Mouse (Mus musculus) adrenal gland, adult 10 weeks (tissue): ENCODE measurements around the gene Cpa2. TPM values are rescaled to one million over a fixed set of nuclear protein-coding genes. Genes with fewer than 3 reads are reported as not detected.

Experiments
- polyA plus RNA-seq: library from polyadenylated mRNA; stranded (reverse); fragments of 350-450 nt; fragmentation: Illumina TruSeq; extraction: RNeasy Lipid Tissue Mini Kit (QIAGEN cat#74804); gene quantifications from one replicate; pipeline ENCODE4 v1.2.3, GENCODE M21; 2014; ENCODE audit warnings: low read depth, low replicate concordance

Gene Cpa2
- polyA plus RNA-seq, result not detected

GRCm38 (mm10) chr6:30541009-30541799, at the start of gene Cpa2:
TSS of gene Cpa2 (plus strand) at chr6:30541582.

DNA sequence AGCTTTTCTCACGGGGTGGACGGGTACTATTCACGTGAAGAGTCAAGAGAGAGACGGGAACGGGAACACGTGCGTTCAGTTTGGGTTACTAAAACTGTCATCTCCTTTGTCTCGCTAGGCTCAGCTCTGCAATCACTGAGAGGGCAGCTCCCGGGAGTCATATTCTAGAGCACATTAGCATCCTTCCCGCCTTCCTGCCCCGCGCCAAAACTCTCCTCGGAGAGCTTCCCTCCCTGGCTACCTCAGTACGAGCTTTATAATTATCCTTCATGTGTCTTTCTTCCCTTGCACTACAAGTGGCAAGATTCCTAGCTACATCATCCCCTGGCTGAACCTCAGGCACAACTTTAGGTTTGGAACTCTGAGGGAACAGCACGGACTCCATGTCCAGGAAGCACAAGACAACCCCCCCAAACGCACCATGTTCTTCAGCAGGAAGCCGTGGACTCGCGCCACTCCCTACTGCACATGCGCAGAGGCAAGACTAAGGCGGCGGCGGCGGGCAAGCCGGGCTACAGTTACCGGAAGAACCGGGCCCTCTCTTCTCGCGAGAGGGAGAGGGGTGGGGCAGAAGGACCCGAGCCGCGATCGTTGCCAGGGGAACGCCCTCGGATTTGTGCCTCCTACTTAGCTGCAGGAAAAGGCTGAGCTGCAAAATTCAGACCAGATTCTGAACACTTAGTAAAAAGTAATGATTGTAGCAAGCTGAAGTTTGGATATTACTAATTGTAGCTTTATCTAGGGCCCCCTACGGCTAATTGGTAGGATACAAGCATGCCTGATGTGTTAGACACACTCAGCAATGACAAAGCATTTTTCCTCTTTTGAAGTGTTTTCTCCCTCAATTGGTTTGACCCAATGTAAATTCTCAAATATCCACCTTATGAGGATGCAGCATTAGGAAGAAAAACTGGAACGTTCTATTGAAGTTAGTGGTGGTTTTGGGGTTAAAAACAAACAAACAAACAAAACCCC, 31.8 kb upstream of the Cpa2 start, which contains the start of the genes Tmem209 and Ssmem1:
Gene Tmem209, minus strand, starts transcription at position 519 of the 975 bp plus-strand sequence.
Gene Ssmem1, plus strand, starts transcription at position 585 of the 975 bp plus-strand sequence.

GRCm38 (mm10) chr6:30568069-30568468, 26.7 kb downstream of the Cpa2 start, which contains the start of gene Cpa4:
TSS of gene Cpa4 (plus strand) at chr6:30568369.

GRCm38 (mm10) chr6:30610710-30611109, 69.3 kb downstream of the Cpa2 start, which contains the start of gene Cpa5:
TSS of gene Cpa5 (plus strand) at chr6:30611010.

Other genes with a start within 250 kb of the Cpa2 start
- 126 TPM for gene Ube2h, start 237.0 kb upstream of the Cpa2 start, polyA plus RNA-seq
- gene Zc3hc1, start 150.6 kb upstream of the Cpa2 start, polyA plus RNA-seq, result 3.4 TPM
- 81.2 TPM for gene Klhdc10, start 139.7 kb upstream of the Cpa2 start, polyA plus RNA-seq
- 68.4 TPM for gene Tmem209, start 31.8 kb upstream of the Cpa2 start, polyA plus RNA-seq
- gene Ssmem1, start 31.7 kb upstream of the Cpa2 start, polyA plus RNA-seq, result not detected
- 2.3 TPM for gene Cpa4, start 26.8 kb downstream of the Cpa2 start, polyA plus RNA-seq
- gene Cpa5, start 69.4 kb downstream of the Cpa2 start, polyA plus RNA-seq, result not detected
- gene Cpa1, start 97.6 kb downstream of the Cpa2 start, polyA plus RNA-seq, result 0.64 TPM
- gene Cep41, start 152.2 kb downstream of the Cpa2 start, polyA plus RNA-seq, result 12.5 TPM
- gene Mest, start 182.0 kb downstream of the Cpa2 start, polyA plus RNA-seq, result 65.2 TPM